Mouse (Mus musculus) heart, embryonic 14.5 days (tissue): ENCODE data around the gene Bmp6. TPM values are rescaled to one million over a fixed set of nuclear protein-coding genes. Genes with fewer than 3 reads are reported as not detected.
A peak's percentile ranks its signal among the peaks of the same experiment; 100 is the strongest.

Source experiments
- ATAC-seq: fragments of 200-750 bp; cut with Nextera tagmentation; 2 replicates; pipeline ENCODE4 v1.8.0; 2017; ENCODE audit warnings: low read depth, moderate TSS enrichment; ENCODE audit not compliant: insufficient number of reproducible peaks, insufficient read depth, low FRiP score
- H3K27ac ChIP-seq, 2 experiments: fragments of 200-500 bp in 1 of 2; fragments of 300-500 bp in 1 of 2; sonication (generic) in 1 of 2; replicated peaks in 1 of 2; 2 replicates each; pipeline ENCODE4 v1.5.1; 2012 to 2014; ENCODE audit warnings: low read depth in 2 of 2, low read length in 2 of 2, control low read depth in 1 of 2, mild to moderate bottlenecking in 1 of 2, mixed read lengths in 1 of 2; ENCODE audit not compliant: control insufficient read depth in 1 of 2, insufficient read depth in 1 of 2
- H3K27me3 ChIP-seq: fragments of 300-500 bp; sonication (generic); 2 replicates; pipeline ENCODE4 v1.6.1; 2014; ENCODE audit warnings: mild to moderate bottlenecking, low read length, control low read depth; ENCODE audit not compliant: control insufficient read depth, insufficient read depth
- H3K36me3 ChIP-seq: fragments of 300-500 bp; sonication (generic); 2 replicates; pipeline ENCODE4 v1.6.1; 2014; ENCODE audit warnings: mild to moderate bottlenecking, control low read depth, low read length, mixed read lengths; ENCODE audit not compliant: control insufficient read depth, insufficient read depth
- H3K4me1 ChIP-seq, 2 experiments: fragments of 200-500 bp in 1 of 2; fragments of 300-500 bp in 1 of 2; sonication (generic) in 1 of 2; 2 replicates each; pipeline ENCODE4 v1.6.1; 2012 to 2014; ENCODE audit warnings: low read length in 2 of 2, control low read depth in 1 of 2, mixed read lengths in 1 of 2; ENCODE audit not compliant: control insufficient read depth in 2 of 2, insufficient read depth in 2 of 2
- H3K4me2 ChIP-seq: fragments of 300-500 bp; sonication (generic); 2 replicates; pipeline ENCODE4 v1.6.1; 2014; ENCODE audit warnings: mild to moderate bottlenecking, low read length
- H3K4me3 ChIP-seq, 2 experiments: fragments of 200-500 bp in 1 of 2; fragments of 300-500 bp in 1 of 2; sonication (generic) in 1 of 2; 2 replicates each; pipeline ENCODE4 v1.5.1; 2012 to 2014; ENCODE audit warnings: low read length in 2 of 2, mild to moderate bottlenecking in 2 of 2, control low read depth in 1 of 2, low read depth in 1 of 2, moderate library complexity in 1 of 2; ENCODE audit not compliant: control insufficient read depth in 1 of 2, insufficient read depth in 1 of 2
- H3K9ac ChIP-seq: fragments of 300-500 bp; sonication (generic); 2 replicates; pipeline ENCODE4 v1.6.1; 2014; ENCODE audit warnings: mild to moderate bottlenecking, low read length
- H3K9me3 ChIP-seq: fragments of 300-500 bp; sonication (generic); 2 replicates; pipeline ENCODE4 v1.6.1; 2016; ENCODE audit warnings: low read length, control low read depth; ENCODE audit not compliant: control insufficient read depth
- WGBS: fragments of 180-500 bp; shearing (Covaris S2); extraction: QIAGEN DNeasy Blood & Tissue Kit; methylation state at CpG from one replicate; pipeline ENCODE4 v1.1.7; 2014; 5-methylcytosine and 5-hydroxymethylcytosine counted together
- polyA plus RNA-seq: library from polyadenylated mRNA; unstranded; fragments of >200 nt; fragmentation: Nextera tagmentation; extraction: Ambion mirVana; gene quantifications from 2 replicates; pipeline ENCODE4 v1.2.1, GENCODE M21; 2014

Gene Bmp6
- polyA plus RNA-seq, 1 experiment from 2014 or later: 5.8 TPM

DNA sequence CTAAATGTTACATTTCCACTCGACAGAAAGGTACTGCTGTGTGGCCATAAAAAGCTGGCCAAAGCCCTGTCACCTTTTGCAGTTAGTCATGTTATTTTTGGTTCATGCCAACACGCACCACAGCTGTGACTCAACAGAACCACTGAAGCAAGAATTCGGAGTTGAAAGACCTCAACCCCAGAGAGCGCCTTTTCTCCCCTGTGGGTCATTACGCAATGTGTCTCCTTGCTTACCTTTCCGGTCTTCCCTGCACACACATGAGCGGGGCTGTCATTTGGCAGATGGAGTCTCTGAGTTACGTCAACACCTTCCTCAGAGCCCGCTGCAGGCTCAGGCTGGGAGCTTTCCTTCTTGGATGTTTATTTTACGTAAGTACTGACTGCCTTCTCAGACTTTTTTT lies 24.6 kb upstream of the Bmp6 start:
- Histone ChIP-seq H3K36me3 (no peaks in the 10 kb centered on the region), H3K4me2 (peak overlapping the region; percentile 52), H3K27ac (no peak overlapping the region), H3K9me3 (no peaks in the 10 kb centered on the region), H3K9ac (no peak overlapping the region), H3K27me3 (no peaks in the 10 kb centered on the region), H3K4me3 (no peak overlapping the region), H3K4me1 (peaks cover 0 to 15% of the 10 kb centered on the region in 2 experiments; a peak in 3 of 4 replicates)
- 23% methylated on average over 10 of the region's 10 CpGs for WGBS
- no peak for ATAC-seq

DNA sequence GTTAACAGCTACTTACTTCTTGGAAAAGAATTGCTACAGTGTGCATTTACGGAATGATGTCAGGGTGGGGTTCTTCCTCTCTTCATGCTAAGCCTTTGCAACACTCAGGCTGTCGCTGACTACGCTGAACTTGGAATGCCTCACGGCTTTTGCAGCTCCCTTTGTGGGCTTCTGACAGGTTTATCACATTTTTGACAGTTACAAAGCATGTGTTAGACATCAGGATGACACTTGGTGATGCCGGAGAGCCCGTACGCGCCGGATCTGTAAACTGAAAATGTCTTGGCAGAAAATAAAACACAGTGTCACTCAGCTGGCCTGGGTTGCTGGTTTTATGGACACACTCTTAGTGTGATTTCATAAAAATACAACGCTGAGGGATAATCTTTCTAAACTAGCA lies 20.5 kb upstream of the Bmp6 start:
- no peak overlapping the region; a peak in 1 of 4 replicates for H3K4me3 ChIP-seq

DNA sequence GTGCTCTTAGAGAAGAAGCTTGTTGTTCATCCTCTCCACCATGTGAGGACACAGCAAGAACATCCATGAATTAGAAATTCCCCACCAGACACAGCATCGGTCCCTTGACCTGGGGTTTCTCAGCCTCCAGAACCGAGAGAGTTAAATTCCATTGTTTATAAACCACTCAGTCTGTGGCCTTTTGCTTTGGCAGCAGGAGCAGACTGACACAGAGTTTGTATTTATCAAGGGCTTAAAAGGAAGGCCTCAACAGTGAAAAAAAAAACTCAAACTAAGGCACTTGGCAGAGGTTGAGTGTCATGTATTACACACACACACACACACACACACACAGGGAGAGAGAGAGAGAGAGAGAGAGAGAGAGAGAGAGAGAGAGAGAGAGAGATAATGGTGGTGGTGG lies 17.5 kb upstream of the Bmp6 start:
- 27% methylated on average over 2 of the region's 2 CpGs for WGBS
- peaks cover 0 to 9% of the 10 kb centered on the region in 2 experiments; a peak in 3 of 4 replicates for H3K4me1 ChIP-seq
- no peaks in the 10 kb centered on the region for H3K27me3 ChIP-seq
- no peak overlapping the region for H3K4me2 ChIP-seq
- no peak for ATAC-seq
- H3K27ac ChIP-seq: no peak overlapping the region
- H3K9me3 ChIP-seq: no peaks in the 10 kb centered on the region
- H3K36me3 ChIP-seq: no peaks in the 10 kb centered on the region
- no peak overlapping the region for H3K9ac ChIP-seq
- H3K4me3 ChIP-seq: no peak overlapping the region

More for the DNA sequence above, 20.5 kb upstream of the Bmp6 start:
- Histone ChIP-seq H3K36me3 (no peaks in the 10 kb centered on the region), H3K27me3 (no peaks in the 10 kb centered on the region), H3K4me2 (peak overlapping the region; percentile 56), H3K9ac (peak overlapping the region; percentile 44), H3K9me3 (no peaks in the 10 kb centered on the region), H3K27ac (peak overlapping the region; percentile 24 to 27; a peak in 2 of 4 replicates), H3K4me1 (peaks cover 0 to 19% of the 10 kb centered on the region in 2 experiments; a peak in 3 of 4 replicates)
- 7% methylated on average over 10 of the region's 10 CpGs for WGBS
- no peak for ATAC-seq

DNA sequence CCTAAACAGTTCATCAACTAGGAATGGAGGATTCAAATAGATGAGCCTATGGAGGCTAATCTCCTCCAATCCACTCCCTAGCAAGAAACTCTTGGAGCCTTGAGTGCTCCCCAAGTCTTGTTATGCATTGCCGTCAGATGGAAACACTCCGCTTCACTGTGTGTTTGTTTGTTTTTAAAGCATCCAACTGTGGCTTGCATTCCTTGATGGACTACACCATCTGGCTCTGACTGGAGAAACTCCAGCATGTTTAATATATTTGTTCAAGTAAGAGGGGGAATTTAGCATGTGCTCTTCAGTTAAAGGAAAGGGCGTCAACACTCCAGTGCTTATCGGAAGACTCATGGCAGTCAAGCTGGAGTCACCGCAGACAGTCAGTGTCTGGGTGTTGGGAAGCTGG lies 11.4 kb upstream of the Bmp6 start:
- ATAC-seq: no peak
- no peaks in the 10 kb centered on the region for H3K9me3 ChIP-seq
- H3K4me3 ChIP-seq: no peak overlapping the region
- H3K4me1 ChIP-seq: no peaks in the 10 kb centered on the region; a peak in 1 of 4 replicates
- H3K4me2 ChIP-seq: no peak overlapping the region
- no peak overlapping the region for H3K27ac ChIP-seq
- H3K9ac ChIP-seq: no peak overlapping the region
- 84% methylated on average over 5 of the region's 5 CpGs for WGBS
- H3K27me3 ChIP-seq: no peaks in the 10 kb centered on the region
- no peaks in the 10 kb centered on the region for H3K36me3 ChIP-seq

DNA sequence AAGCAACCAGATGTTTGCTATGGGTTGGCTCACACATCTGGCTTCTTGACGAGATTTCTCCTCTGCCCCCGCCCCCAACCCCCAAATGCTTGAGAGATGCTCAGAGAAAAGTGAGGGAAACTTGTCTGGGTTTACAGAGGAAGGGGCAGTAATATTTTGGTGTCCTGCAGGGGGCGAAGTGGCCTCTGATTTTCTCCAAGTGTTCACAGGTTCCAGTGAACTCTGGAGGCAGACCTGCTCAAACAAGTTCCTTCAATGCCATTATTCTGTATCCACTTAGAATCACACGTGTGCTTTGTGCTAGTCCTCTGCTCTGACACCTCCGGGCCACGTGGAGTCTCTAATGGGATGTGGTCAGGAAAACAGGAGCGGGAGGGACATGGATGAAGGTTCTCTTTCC lies 2.3 kb upstream of the Bmp6 start:
- ATAC-seq: no peak
- WGBS: 31% methylated on average over 7 of the region's 7 CpGs

GRCm38 (mm10) chr13:38343202-38343601 lies 1.7 kb upstream of the Bmp6 start:
- Histone ChIP-seq H3K27ac (no peak overlapping the region), H3K36me3 (no peaks in the 10 kb centered on the region), H3K9me3 (no peaks in the 10 kb centered on the region), H3K4me3 (no peak overlapping the region), H3K27me3 (peaks cover 43% of the 10 kb centered on the region), H3K9ac (no peak overlapping the region), H3K4me2 (no peak overlapping the region), H3K4me1 (peaks cover 6 to 21% of the 10 kb centered on the region in 2 experiments; a peak in 3 of 4 replicates)
- no peak for ATAC-seq
- 64% methylated on average over 2 of the region's 2 CpGs for whole genome bisulfite sequencing

More for the DNA sequence above, 2.3 kb upstream of the Bmp6 start:
- no peaks in the 10 kb centered on the region for H3K36me3 ChIP-seq
- H3K27ac ChIP-seq: no peak overlapping the region
- H3K4me3 ChIP-seq: no peak overlapping the region
- no peak overlapping the region for H3K4me2 ChIP-seq
- no peaks in the 10 kb centered on the region for H3K9me3 ChIP-seq
- H3K4me1 ChIP-seq: peaks cover 6 to 21% of the 10 kb centered on the region in 2 experiments; a peak in 3 of 4 replicates
- no peak overlapping the region for H3K9ac ChIP-seq
- H3K27me3 ChIP-seq: peaks cover 37% of the 10 kb centered on the region

GRCm38 (mm10) chr13:38345431-38345820 lies 519 bp downstream of the Bmp6 start:
- peak; percentile 14; the same call in 1 of the 2 replicates for ATAC-seq
- under 1% methylated on average over 32 of the region's 32 CpGs for WGBS
- H3K4me2 ChIP-seq: peak overlapping the region; percentile 85
- H3K4me3 ChIP-seq: peak overlapping the region; percentile 47 to 59
- peaks cover 43% of the 10 kb centered on the region for H3K27me3 ChIP-seq
- H3K4me1 ChIP-seq: peaks cover 6 to 21% of the 10 kb centered on the region in 2 experiments; a peak in 3 of 4 replicates
- no peaks in the 10 kb centered on the region for H3K36me3 ChIP-seq
- no peaks in the 10 kb centered on the region for H3K9me3 ChIP-seq
- H3K27ac ChIP-seq: no peak overlapping the region
- peak overlapping the region; percentile 64 for H3K9ac ChIP-seq
